Mouse (Mus musculus): ENCODE data around the gene Apaf1. TPM values are rescaled to one million over a fixed set of nuclear protein-coding genes. Genes with fewer than 3 reads are reported as not detected.
A peak's percentile ranks its signal among the peaks of the same experiment; 100 is the strongest.

Apaf1 gene
- total and polyA plus RNA-seq, 3 experiments = 16.0 to 27.3 (median 22.1) TPM

DNA sequence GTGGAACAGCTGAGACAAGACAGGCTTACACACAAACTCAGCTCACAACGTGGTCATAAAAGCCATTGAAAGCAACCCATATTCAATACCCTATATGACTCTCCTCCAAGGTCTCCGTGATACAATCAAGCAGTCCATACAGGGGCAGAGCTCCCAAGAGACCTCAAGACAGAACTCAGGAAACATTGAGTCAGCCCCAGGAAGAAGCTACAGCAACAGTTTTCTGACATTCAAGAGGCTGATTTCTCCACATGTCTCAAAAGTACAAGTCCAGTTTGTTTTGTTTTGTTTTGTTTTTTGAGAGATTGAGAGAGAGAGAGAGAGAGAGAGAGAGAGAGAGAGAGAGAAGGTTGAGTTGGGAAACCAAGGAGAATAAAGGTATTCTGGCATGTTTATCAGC lies 108.5 kb downstream of the Apaf1 start:
- TF ChIP-seq USF1 (IDR thresholded peaks at IDR 0.05; ENCODE audit: low read depth, low read length) = no peak
- TF ChIP-seq E2F4 (IDR thresholded peaks at IDR 0.05; ENCODE audit: insufficient replicate concordance, low read depth, low read length) = no peak
- peak; percentile 52; the same call in 1 of the 2 replicates for TF ChIP-seq SIN3A (IDR thresholded peaks at IDR 0.05; ENCODE audit: low read length)
- 0 out of 2 replicates have a peak, but pooled peaks have one; percentile 24 for TF ChIP-seq MAZ (IDR thresholded peaks at IDR 0.05; ENCODE audit: low read depth, low read length)
- TF ChIP-seq ETS1 (conservative IDR thresholded peaks at IDR 0.05; ENCODE audit: low read depth, low read length) = peak; percentile 66
- TF ChIP-seq CTCF (conservative IDR thresholded peaks at IDR 0.05 in 1 of 2, IDR thresholded peaks at IDR 0.05 in 1 of 2; ENCODE audit: low read depth in 2 of 2, low read length in 2 of 2) = no peak
- no peak for TF ChIP-seq KAT2A (IDR thresholded peaks at IDR 0.05; ENCODE audit: insufficient replicate concordance, low read length)
- TF ChIP-seq NRF1 (IDR thresholded peaks at IDR 0.05; ENCODE audit: low read depth, low read length) = no peak
- TF ChIP-seq TBP (conservative IDR thresholded peaks at IDR 0.05; ENCODE audit: low read depth, low read length) = no peak
- no peak for TF ChIP-seq MAFK (IDR thresholded peaks at IDR 0.05; ENCODE audit: insufficient replicate concordance, low read length)
- TF ChIP-seq GABPA (IDR thresholded peaks at IDR 0.05; ENCODE audit: insufficient replicate concordance, low read depth, low read length) = no peak
- TF ChIP-seq JUND (conservative IDR thresholded peaks at IDR 0.05; ENCODE audit: low read depth, low read length) = peak; percentile 89
- no peak for TF ChIP-seq RAD21 (IDR thresholded peaks at IDR 0.05; ENCODE audit: low read depth, low read length)
- no peak for TF ChIP-seq ZC3H11A (IDR thresholded peaks at IDR 0.05; ENCODE audit: low read depth, low read length)
- TF ChIP-seq ZKSCAN1 (IDR thresholded peaks at IDR 0.05; ENCODE audit: borderline replicate concordance, low read depth, low read length) = no peak
- TF ChIP-seq POLR2A (IDR thresholded peaks at IDR 0.05; ENCODE audit: low read depth, low read length) = no peak
- no peak for TF ChIP-seq PAX5 (IDR thresholded peaks at IDR 0.05; ENCODE audit: low read length)
- no peak for TF ChIP-seq USF2 (conservative IDR thresholded peaks at IDR 0.05; ENCODE audit: low read depth, low read length)
- TF ChIP-seq CHD2 (IDR thresholded peaks at IDR 0.05; ENCODE audit: low read length) = 0 out of 2 replicates have a peak, but pooled peaks have one; percentile 14
- TF ChIP-seq UBTF (IDR thresholded peaks at IDR 0.05; ENCODE audit: low read depth, low read length) = no peak
- TF ChIP-seq IRF4 (IDR thresholded peaks at IDR 0.05; ENCODE audit: low read depth, low read length) = no peak
- TF ChIP-seq MXI1 (IDR thresholded peaks at IDR 0.05; ENCODE audit: low read depth, low read length) = peak; percentile 59; the same call in 1 of the 2 replicates
- TF ChIP-seq MEF2A (IDR thresholded peaks at IDR 0.05; ENCODE audit: borderline replicate concordance, low read depth, low read length) = no peak
- peak; percentile 21; the same call in 1 of the 2 replicates for TF ChIP-seq TCF12 (IDR thresholded peaks at IDR 0.05; ENCODE audit: low read depth, low read length)
- no peak for TF ChIP-seq RCOR1 (conservative IDR thresholded peaks at IDR 0.05; ENCODE audit: low read depth, low read length)
- no peak for TF ChIP-seq POLR2AphosphoS2 (IDR thresholded peaks at IDR 0.05; ENCODE audit: low read depth, low read length)
- TF ChIP-seq CHD1 (IDR thresholded peaks at IDR 0.05; ENCODE audit: low read depth, low read length) = no peak
- TF ChIP-seq SMC3 (IDR thresholded peaks at IDR 0.05; ENCODE audit: low read depth, low read length) = no peak
- no peak for TF ChIP-seq HCFC1 (IDR thresholded peaks at IDR 0.05; ENCODE audit: low read depth, low read length)
- TF ChIP-seq ZMIZ1 (IDR thresholded peaks at IDR 0.05; ENCODE audit: low read depth, low read length) = no peak
- TF ChIP-seq ELF1 (IDR thresholded peaks at IDR 0.05; ENCODE audit: low read depth, low read length) = peak; percentile 45; the same call in 1 of the 2 replicates
- no peak for TF ChIP-seq MAX (IDR thresholded peaks at IDR 0.05; ENCODE audit: low read length)
- no peak for TF ChIP-seq ZNF384 (IDR thresholded peaks at IDR 0.05; ENCODE audit: low read depth, low read length)
- no peak for TF ChIP-seq MYC (IDR thresholded peaks at IDR 0.05; ENCODE audit: low read depth, low read length)
- no peak for TF ChIP-seq NELFE (IDR thresholded peaks at IDR 0.05; ENCODE audit: low read depth, low read length)
- TF ChIP-seq EP300 (IDR thresholded peaks at IDR 0.05; ENCODE audit: low read length) = peak; percentile 84
- TF ChIP-seq BHLHE40 (IDR thresholded peaks at IDR 0.05; ENCODE audit: low read depth, low read length) = no peak; the same call in 1 of the 2 replicates
- peak; percentile 82 for TF ChIP-seq JUN (IDR thresholded peaks at IDR 0.05; ENCODE audit: insufficient read depth, low read depth, low read length)
- Histone ChIP-seq H3K27me3 (replicated peaks) (no peaks in the 10 kb centered on the region), H3K9ac (ENCODE audit: insufficient read depth, low read depth) (no peak overlapping the region), H3K4me1 (ENCODE audit: control insufficient read depth in 1 of 2, insufficient read depth in 2 of 2) (peaks cover 4 to 49% of the 10 kb centered on the region in 2 experiments), H3K79me2 (replicated peaks; ENCODE audit: control insufficient read depth, extremely low read depth, insufficient read depth, poor library complexity, severe bottlenecking) (no peaks in the 10 kb centered on the region), H3K27ac (ENCODE audit: insufficient read depth, low read depth) (no peak overlapping the region), H3K4me3 (replicated peaks in 1 of 3; ENCODE audit: low read depth in 2 of 3, low read length in 2 of 3, poor library complexity in 1 of 3) (no peak overlapping the region), H3K36me3 (replicated peaks in 1 of 2; ENCODE audit: control insufficient read depth in 1 of 2, insufficient read depth in 1 of 2, low read length in 1 of 2) (no peaks in the 10 kb centered on the region), H3K9me3 (replicated peaks; ENCODE audit: low read length) (peaks cover 3% of the 10 kb centered on the region), H3K4me2 (ENCODE audit: insufficient read depth, low read depth, poor library complexity, severe bottlenecking) (peak overlapping the region; percentile 73)
- peak; percentile 83 for DNase-seq (ENCODE audit: extremely low read depth)
- dilution Hi-C loops (cut with MboI; ENCODE audit: extremely low pct_ligation_motif_present, extremely low pct_unique_long_range_greater_than_20kb, low sequenced_read_pairs) (no loop called here), in situ Hi-C loops (cut with MboI; ENCODE audit: low pct_ligation_motif_present, low pct_unique_long_range_greater_than_20kb, low sequenced_read_pairs) (no loop called here)
